Mouse (Mus musculus): ENCODE results near the gene Cyp4a10.

GRCm38 (mm10) chr4:115555513-115555912 is 37.4 kb downstream of the Cyp4a10 start:
- no peak for TF ChIP-seq CTCF (IDR thresholded peaks at IDR 0.05; ENCODE audit: low read depth, low read length)
- TF ChIP-seq POLR2A (IDR thresholded peaks at IDR 0.05; ENCODE audit: extremely low read depth, insufficient read depth, low read length): no peak
